Mouse (Mus musculus) kidney, adult 2 months (tissue): ENCODE measurements around the gene Hand2.

Experiments used
- CTCF ChIP-seq: fragments of 200-500 bp; conservative IDR thresholded peaks from 2 replicates; pipeline ENCODE4 v1.5.1; 2011; ENCODE audit warnings: low read depth, mild to moderate bottlenecking, control low read depth, low read length, moderate library complexity, mixed read lengths; ENCODE audit not compliant: insufficient read depth, insufficient read length
- POLR2A ChIP-seq: fragments of 200-500 bp; IDR thresholded peaks from one replicate; pipeline ENCODE4 v1.6.1; 2011; ENCODE audit warnings: low read depth, low read length, control low read depth

DNA sequence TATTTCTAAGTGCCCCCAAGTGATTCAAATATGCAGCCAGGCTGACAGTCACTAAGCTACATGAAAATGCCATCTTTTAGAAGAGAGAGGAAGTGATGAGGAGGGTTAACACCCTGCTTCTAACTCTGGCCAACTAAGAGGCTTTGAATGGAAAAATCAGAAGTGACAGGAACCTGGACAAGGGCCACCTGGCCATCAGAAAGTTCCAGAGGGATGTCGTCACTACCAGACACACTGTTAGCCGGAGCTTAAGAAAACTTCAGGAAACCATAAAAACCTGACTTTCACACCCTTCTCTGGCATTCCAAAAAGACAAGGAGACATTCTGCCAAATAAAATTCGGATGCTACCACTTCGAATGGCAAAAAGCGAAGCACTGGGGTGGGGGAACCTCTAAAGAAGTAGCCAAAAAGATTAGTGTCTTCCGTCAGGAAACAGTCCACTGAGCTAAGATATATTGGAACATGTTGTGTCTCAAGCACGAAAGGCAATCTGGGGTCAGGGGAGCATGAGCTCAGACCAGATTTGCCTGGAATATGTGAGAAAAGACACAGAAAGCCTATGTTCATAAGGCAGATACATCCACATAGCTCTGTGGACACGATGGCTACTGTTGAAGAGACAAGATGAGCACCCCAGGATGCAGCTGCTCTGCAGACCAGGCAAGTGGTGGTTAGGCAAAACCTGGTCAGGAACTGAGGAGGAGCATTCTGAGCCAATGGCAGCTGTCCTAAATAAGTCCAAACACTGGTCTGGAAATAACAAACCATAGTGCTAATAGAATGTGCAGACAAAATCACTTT, 40.4 kb downstream of the Hand2 start:
- TF ChIP-seq POLR2A = no peak
- no peak for TF ChIP-seq CTCF
